Mouse (Mus musculus): ENCODE results near the gene Rtca. TPM values are rescaled to one million over a fixed set of nuclear protein-coding genes. Genes with fewer than 3 reads are reported as not detected.

Gene Rtca
- polyA plus RNA-seq, 1 experiment from 2014 or later: 59.6 TPM

DNA sequence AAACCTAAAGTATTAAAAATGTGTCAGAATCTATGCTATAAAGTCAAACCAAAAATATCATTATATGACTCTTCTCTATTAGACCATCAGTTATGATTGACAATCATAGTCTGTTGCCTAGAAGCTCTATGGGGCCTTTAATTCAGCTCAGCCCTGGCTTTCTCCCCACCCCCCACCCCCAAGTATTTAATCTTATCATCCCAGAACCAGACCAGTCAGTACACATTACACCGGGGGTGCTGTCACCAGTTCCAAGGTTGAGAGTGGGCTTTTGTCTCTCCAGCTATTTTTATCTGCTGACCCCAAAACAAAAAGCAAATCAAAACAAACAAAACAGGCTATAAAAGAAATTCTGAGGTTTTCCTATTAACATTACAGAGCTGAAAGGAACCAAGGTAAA, 53.5 kb downstream of the Rtca start:
- ATAC-seq (ENCODE audit: insufficient read depth, low FRiP score): no peak
- Histone ChIP-seq H3K9ac (ENCODE audit: low read length) (no peak overlapping the region), H3K9me3 (replicated peaks; ENCODE audit: control insufficient read depth, low read length) (no peaks in the 10 kb centered on the region), H3K36me3 (ENCODE audit: control insufficient read depth, insufficient read depth, low read length) (no peaks in the 10 kb centered on the region), H3K4me2 (ENCODE audit: low read depth, low read length) (no peak overlapping the region), H3K4me1 (ENCODE audit: control insufficient read depth, insufficient read depth, low read length) (no peaks in the 10 kb centered on the region), H3K4me3 (replicated peaks; ENCODE audit: low read length) (no peak overlapping the region), H3K27me3 (ENCODE audit: control insufficient read depth, insufficient read depth, low read length) (no peaks in the 10 kb centered on the region), H3K27ac (ENCODE audit: low read length) (no peak overlapping the region)
- 44% methylated on average over 1 of the region's 1 CpGs for WGBS

DNA sequence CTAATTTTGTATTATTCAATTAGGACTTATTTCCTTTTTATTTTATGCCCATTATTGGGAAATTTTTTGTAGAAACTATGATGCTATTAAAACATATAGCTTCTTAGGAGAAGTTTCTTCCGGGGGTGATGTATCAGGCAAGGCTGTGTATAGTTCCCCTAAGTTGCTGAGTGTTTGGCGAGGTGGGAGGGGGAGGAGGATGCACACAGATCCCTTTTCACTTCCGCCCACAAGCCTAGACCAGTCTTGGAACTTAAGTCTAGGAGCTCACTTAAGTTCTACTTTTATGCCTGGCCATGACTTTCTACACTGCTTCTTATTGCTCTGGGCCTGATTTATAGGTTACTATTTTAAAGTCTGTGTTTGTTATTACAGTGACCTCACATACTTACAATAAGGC, 57.3 kb downstream of the Rtca start:
- Histone ChIP-seq H3K9ac (ENCODE audit: low read length) (no peak overlapping the region), H3K27ac (ENCODE audit: low read length) (no peak overlapping the region), H3K4me3 (replicated peaks; ENCODE audit: low read length) (no peak overlapping the region), H3K4me1 (ENCODE audit: control insufficient read depth, insufficient read depth, low read length) (no peaks in the 10 kb centered on the region), H3K36me3 (ENCODE audit: control insufficient read depth, insufficient read depth, low read length) (no peaks in the 10 kb centered on the region), H3K9me3 (replicated peaks; ENCODE audit: control insufficient read depth, low read length) (no peaks in the 10 kb centered on the region), H3K4me2 (ENCODE audit: low read depth, low read length) (no peak overlapping the region), H3K27me3 (ENCODE audit: control insufficient read depth, insufficient read depth, low read length) (no peaks in the 10 kb centered on the region)
- WGBS: 87% methylated on average over 3 of the region's 3 CpGs
- ATAC-seq (ENCODE audit: insufficient read depth, low FRiP score): no peak

DNA sequence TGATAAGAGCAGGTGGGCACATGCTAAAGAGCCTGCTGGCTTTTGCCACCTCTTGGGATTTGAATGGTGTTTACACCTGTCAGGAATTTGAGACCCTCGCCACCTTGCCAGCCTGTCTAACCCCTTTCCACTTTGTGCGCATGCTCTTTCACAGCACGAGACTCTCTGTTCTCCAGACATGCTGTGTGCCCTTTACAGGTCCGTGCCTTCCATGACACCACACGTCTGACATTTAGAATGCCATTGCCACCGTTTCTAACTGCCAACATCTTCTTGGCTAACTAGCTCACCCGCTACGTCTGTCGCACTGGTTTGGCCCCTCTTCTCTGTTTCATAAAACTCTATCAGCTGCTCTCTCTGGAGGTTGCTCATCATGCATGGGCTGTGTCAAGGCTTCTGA, 63.7 kb downstream of the Rtca start:
- H3K36me3 ChIP-seq (ENCODE audit: control insufficient read depth, insufficient read depth, low read length): no peaks in the 10 kb centered on the region
- WGBS: 85% methylated on average over 9 of the region's 9 CpGs
- H3K9me3 ChIP-seq (replicated peaks; ENCODE audit: control insufficient read depth, low read length): no peaks in the 10 kb centered on the region
- no peak overlapping the region for H3K4me2 ChIP-seq (ENCODE audit: low read depth, low read length)
- H3K27me3 ChIP-seq (ENCODE audit: control insufficient read depth, insufficient read depth, low read length): no peaks in the 10 kb centered on the region
- H3K27ac ChIP-seq (ENCODE audit: low read length): no peak overlapping the region
- no peaks in the 10 kb centered on the region for H3K4me1 ChIP-seq (ENCODE audit: control insufficient read depth, insufficient read depth, low read length)
- H3K9ac ChIP-seq (ENCODE audit: low read length): no peak overlapping the region
- ATAC-seq (ENCODE audit: insufficient read depth, low FRiP score): no peak
- no peak overlapping the region for H3K4me3 ChIP-seq (replicated peaks; ENCODE audit: low read length)

DNA sequence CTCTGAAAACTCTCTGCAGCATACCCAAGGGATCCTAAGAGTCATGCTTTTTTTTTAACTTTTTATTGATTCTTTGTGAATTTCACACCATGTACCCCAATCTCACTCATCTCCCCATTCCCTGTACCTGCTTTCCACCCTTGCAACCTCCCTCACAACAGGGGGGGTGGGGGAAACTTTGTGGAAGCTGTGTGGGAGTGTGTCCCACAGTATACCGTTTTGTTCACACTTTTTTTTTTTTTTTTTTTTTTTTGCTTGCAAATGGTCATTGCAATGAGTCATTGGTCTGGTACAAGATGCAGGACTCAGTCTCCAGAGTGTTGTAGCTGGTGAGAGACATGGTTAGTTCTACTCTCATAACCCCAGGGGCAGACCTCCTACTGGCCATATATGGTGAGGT, 65.2 kb downstream of the Rtca start:
- H3K27ac ChIP-seq (ENCODE audit: low read length): no peak overlapping the region
- no peak overlapping the region for H3K4me2 ChIP-seq (ENCODE audit: low read depth, low read length)
- no peaks in the 10 kb centered on the region for H3K36me3 ChIP-seq (ENCODE audit: control insufficient read depth, insufficient read depth, low read length)
- no peak overlapping the region for H3K4me3 ChIP-seq (replicated peaks; ENCODE audit: low read length)
- no peaks in the 10 kb centered on the region for H3K4me1 ChIP-seq (ENCODE audit: control insufficient read depth, insufficient read depth, low read length)
- no peaks in the 10 kb centered on the region for H3K27me3 ChIP-seq (ENCODE audit: control insufficient read depth, insufficient read depth, low read length)
- H3K9me3 ChIP-seq (replicated peaks; ENCODE audit: control insufficient read depth, low read length): no peaks in the 10 kb centered on the region
- H3K9ac ChIP-seq (ENCODE audit: low read length): no peak overlapping the region
- 75% methylated on average over 1 of the region's 1 CpGs for WGBS
- ATAC-seq (ENCODE audit: insufficient read depth, low FRiP score): no peak

DNA sequence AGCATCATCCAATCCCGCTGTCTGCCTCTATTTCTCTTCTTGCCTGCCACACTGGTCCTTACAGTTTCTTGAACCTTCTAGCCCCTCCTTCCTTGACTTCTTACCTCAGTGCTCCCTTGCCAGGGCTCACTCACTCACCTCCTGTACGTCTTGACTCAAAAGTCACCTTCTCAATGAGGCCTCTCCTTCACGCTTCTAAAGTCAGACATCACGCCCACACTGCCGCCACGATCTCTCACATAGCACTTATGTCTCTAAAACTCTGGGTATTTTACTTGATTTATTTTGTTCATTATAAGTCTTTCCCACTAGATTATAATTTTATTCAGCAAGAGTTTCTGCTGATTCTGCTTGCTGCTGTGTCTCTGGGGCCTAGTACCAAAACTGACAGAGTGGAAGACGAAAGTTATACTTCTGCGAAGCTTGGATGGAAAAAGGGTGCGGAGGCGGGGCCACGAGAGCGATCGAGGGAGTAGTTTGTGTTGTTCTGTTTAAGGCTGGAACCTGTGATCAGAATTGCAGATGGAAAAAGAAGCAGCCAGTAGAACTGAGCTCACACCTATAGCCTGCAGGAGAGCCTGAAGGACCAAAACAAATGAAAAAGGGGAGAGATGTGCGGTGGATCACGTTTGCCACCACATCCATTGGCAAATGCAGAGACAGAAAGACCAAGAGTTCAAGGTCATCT, 66.3 kb downstream of the Rtca start:
- Histone ChIP-seq H3K4me1 (ENCODE audit: control insufficient read depth, insufficient read depth, low read length) (no peaks in the 10 kb centered on the region), H3K27me3 (ENCODE audit: control insufficient read depth, insufficient read depth, low read length) (no peaks in the 10 kb centered on the region), H3K4me3 (replicated peaks; ENCODE audit: low read length) (no peak overlapping the region), H3K9ac (ENCODE audit: low read length) (no peak overlapping the region), H3K4me2 (ENCODE audit: low read depth, low read length) (no peak overlapping the region), H3K36me3 (ENCODE audit: control insufficient read depth, insufficient read depth, low read length) (no peaks in the 10 kb centered on the region), H3K9me3 (replicated peaks; ENCODE audit: control insufficient read depth, low read length) (no peaks in the 10 kb centered on the region), H3K27ac (ENCODE audit: low read length) (no peak overlapping the region)
- 88% methylated on average over 15 of the region's 15 CpGs for WGBS
- ATAC-seq (ENCODE audit: insufficient read depth, low FRiP score): no peak

DNA sequence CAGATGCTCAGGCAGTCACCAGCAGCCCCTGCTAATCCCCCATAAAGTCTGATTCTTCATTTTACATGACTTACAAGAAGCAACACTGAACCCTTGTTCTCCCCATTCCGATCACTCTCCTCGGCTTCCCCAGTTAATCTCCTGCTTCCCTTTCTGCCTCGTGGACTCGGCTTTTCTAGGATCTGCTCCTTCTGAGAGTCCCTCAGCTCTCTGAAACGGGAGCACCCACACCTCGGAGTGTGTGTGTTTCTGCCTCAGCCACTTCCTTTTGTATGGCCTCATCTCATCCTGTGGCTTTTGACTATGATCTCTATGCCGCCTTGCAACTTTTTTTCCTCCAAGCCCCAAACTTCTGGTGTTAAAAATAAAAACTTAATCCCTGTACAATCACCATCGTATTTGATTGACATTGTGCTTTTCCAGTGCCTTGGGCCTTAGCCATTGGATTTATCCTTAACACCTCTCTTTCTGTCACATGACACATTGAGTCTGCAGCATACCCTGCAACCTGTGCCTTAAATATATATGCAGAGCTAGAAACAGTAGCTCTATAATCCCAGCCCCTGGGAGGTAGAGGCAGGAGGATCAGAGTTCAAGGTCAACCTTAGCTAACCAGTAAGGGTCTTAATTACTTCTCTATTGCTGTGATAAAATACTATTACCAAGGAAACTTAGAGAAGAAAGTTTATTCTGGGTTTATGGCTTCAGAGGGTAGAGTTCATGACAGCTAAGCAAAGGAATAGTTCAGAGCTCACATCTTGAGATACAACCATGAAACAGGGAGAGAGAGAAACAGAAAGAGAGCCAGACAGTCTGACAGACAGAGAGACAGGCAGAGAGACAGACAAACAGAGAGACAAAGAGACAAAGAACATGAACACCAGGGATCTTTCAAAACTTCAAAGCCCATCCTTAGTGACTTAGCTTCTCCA, 67.7 kb downstream of the Rtca start:
- H3K36me3 ChIP-seq (ENCODE audit: control insufficient read depth, insufficient read depth, low read length): no peaks in the 10 kb centered on the region
- no peaks in the 10 kb centered on the region for H3K27me3 ChIP-seq (ENCODE audit: control insufficient read depth, insufficient read depth, low read length)
- no peaks in the 10 kb centered on the region for H3K4me1 ChIP-seq (ENCODE audit: control insufficient read depth, insufficient read depth, low read length)
- no peak for ATAC-seq (ENCODE audit: insufficient read depth, low FRiP score)
- H3K27ac ChIP-seq (ENCODE audit: low read length): no peak overlapping the region
- WGBS: 60% methylated on average over 8 of the region's 8 CpGs
- no peak overlapping the region for H3K4me3 ChIP-seq (replicated peaks; ENCODE audit: low read length)
- no peaks in the 10 kb centered on the region for H3K9me3 ChIP-seq (replicated peaks; ENCODE audit: control insufficient read depth, low read length)
- no peak overlapping the region for H3K9ac ChIP-seq (ENCODE audit: low read length)
- H3K4me2 ChIP-seq (ENCODE audit: low read depth, low read length): no peak overlapping the region

Other genes with a start within 250 kb of the Rtca start
- 8.7 and 9.2 TPM in 2 replicates for gene Cdc14a, start 84.2 kb downstream of the Rtca start, polyA plus RNA-seq (2015; fragmentation: Nextera tagmentation; extraction: Ambion mirVana)
- gene Dbt, start 4.9 kb upstream of the Rtca start, polyA plus RNA-seq (2015; fragmentation: Nextera tagmentation; extraction: Ambion mirVana): 23.0 and 24.2 TPM in 2 replicates
- 1.5 and 3.2 TPM in 2 replicates for gene Lrrc39, start 54.8 kb upstream of the Rtca start, polyA plus RNA-seq (2015; fragmentation: Nextera tagmentation; extraction: Ambion mirVana)
- gene Sass6, start 86.8 kb upstream of the Rtca start, polyA plus RNA-seq (2015; fragmentation: Nextera tagmentation; extraction: Ambion mirVana): 16.5 and 16.6 TPM in 2 replicates
- 25.7 and 25.9 TPM in 2 replicates for gene Trmt13, start 106.4 kb upstream of the Rtca start, polyA plus RNA-seq (2015; fragmentation: Nextera tagmentation; extraction: Ambion mirVana)
- 84.1 and 89.5 TPM in 2 replicates for gene Mfsd14a, start 154.5 kb upstream of the Rtca start, polyA plus RNA-seq (2015; fragmentation: Nextera tagmentation; extraction: Ambion mirVana)
- not detected in 2 replicates for gene Gm43191, start 173.1 kb upstream of the Rtca start, polyA plus RNA-seq (2015; fragmentation: Nextera tagmentation; extraction: Ambion mirVana)
- 34.1 and 40.3 TPM in 2 replicates for gene Slc35a3, start 204.6 kb upstream of the Rtca start, polyA plus RNA-seq (2015; fragmentation: Nextera tagmentation; extraction: Ambion mirVana)

Measured in stomach, embryonic 16.5 days (tissue).